Mouse (Mus musculus) MEL (cell line): ENCODE results near the gene Ctnnbl1.
A peak's percentile ranks its signal among the peaks of the same experiment; 100 is the strongest.

Source experiments
- BHLHE40 ChIP-seq: IDR thresholded peaks from 2 replicates; pipeline ENCODE4 v1.6.1; 2012; ENCODE audit warnings: low read depth, mild to moderate bottlenecking, inconsistent platforms, low read length, improper control_type of control experiment, borderline replicate concordance
- CHD1 ChIP-seq: IDR thresholded peaks from 2 replicates; pipeline ENCODE4 v1.6.1; 2012; ENCODE audit warnings: low read depth, mild to moderate bottlenecking, inconsistent platforms, low read length, improper control_type of control experiment
- CTCF ChIP-seq, 3 experiments: IDR thresholded peaks in 2 of 3; conservative IDR thresholded peaks in 1 of 3; 2 replicates each; pipeline ENCODE4 v1.5.1; 2011 to 2012; ENCODE audit warnings: low read length in 3 of 3, low read depth in 2 of 3, mild to moderate bottlenecking in 2 of 3, improper control_type of control experiment in 1 of 3, inconsistent platforms in 1 of 3, mixed read lengths in 1 of 3, moderate library complexity in 1 of 3; ENCODE audit not compliant: control insufficient read depth in 1 of 3, insufficient read depth in 1 of 3, poor library complexity in 1 of 3, severe bottlenecking in 1 of 3
- ELF1 ChIP-seq: IDR thresholded peaks from 2 replicates; pipeline ENCODE4 v1.6.1; 2014; ENCODE audit warnings: low read depth, mild to moderate bottlenecking, inconsistent platforms, low read length, improper control_type of control experiment, moderate library complexity
- EP300 ChIP-seq, 2 experiments: IDR thresholded peaks; 2 replicates each; pipeline ENCODE4 v1.6.1; 2011; ENCODE audit warnings: improper control_type of control experiment in 2 of 2, low read length in 2 of 2, low read depth in 1 of 2, mild to moderate bottlenecking in 1 of 2
- ETS1 ChIP-seq: IDR thresholded peaks from 2 replicates; pipeline ENCODE4 v1.6.1; 2012; ENCODE audit warnings: low read depth, mild to moderate bottlenecking, inconsistent platforms, low read length, improper control_type of control experiment, moderate library complexity
- HCFC1 ChIP-seq: IDR thresholded peaks from 2 replicates; pipeline ENCODE4 v1.6.1; 2012; ENCODE audit warnings: low read depth, mild to moderate bottlenecking, inconsistent platforms, low read length, improper control_type of control experiment, moderate library complexity
- MYC ChIP-seq: IDR thresholded peaks from 2 replicates; pipeline ENCODE4 v1.6.1; 2011; ENCODE audit warnings: low read depth, mild to moderate bottlenecking, low read length, improper control_type of control experiment, moderate library complexity
- POLR2A ChIP-seq, 2 experiments: IDR thresholded peaks; 2 replicates each; pipeline ENCODE4 v1.6.1; 2011 to 2012; ENCODE audit warnings: low read length in 2 of 2, mild to moderate bottlenecking in 2 of 2, control low read depth in 1 of 2, improper control_type of control experiment in 1 of 2, low read depth in 1 of 2, moderate library complexity in 1 of 2; ENCODE audit not compliant: control insufficient read depth in 1 of 2, insufficient read depth in 1 of 2, poor library complexity in 1 of 2
- RCOR1 ChIP-seq: IDR thresholded peaks from 2 replicates; pipeline ENCODE4 v1.6.1; 2012; ENCODE audit warnings: low read depth, mild to moderate bottlenecking, inconsistent platforms, low read length, improper control_type of control experiment
- SIN3A ChIP-seq: IDR thresholded peaks from 2 replicates; pipeline ENCODE4 v1.6.1; 2012; ENCODE audit warnings: low read length, improper control_type of control experiment, inconsistent platforms
- USF1 ChIP-seq: IDR thresholded peaks from 2 replicates; pipeline ENCODE4 v1.6.1; 2014; ENCODE audit warnings: low read depth, mild to moderate bottlenecking, inconsistent platforms, low read length, improper control_type of control experiment, moderate library complexity

DNA sequence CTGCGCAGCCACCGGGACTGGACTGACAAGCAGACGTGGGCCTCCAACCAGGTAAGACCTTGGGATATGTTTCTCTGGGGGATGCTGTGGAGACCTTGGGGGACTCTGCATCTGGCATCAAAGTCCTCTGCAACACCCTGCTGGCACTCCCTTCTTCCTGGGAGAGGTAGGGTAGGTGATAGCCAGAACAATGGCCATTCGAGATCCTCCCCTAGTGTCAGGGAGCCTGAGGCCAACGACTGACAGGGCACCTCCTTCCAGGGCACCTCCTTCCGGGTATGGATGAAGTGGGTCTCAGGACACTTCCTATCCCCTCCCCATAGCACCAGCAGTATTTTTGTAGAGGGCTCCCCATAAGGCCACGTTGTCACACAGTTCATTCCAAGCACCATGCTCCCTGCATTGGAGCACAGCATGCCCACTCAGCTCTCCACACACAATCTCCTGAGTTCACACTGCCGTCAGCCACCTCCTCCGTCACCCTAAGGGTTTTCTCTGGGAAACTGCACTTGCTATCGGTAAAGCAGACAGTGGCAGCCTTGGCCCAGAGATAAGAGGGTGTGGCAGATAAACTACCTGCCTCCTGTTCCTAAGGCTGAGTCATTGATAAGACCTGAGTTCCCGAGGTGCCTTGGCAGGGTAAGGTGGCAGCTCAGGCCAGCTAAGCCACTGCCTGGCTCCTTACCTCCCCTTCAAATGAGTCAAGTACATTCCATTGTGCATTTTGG is 198.4 kb downstream of the Ctnnbl1 start:
- no peak for TF ChIP-seq POLR2A (IDR thresholded peaks at IDR 0.05; ENCODE audit: control insufficient read depth in 1 of 2, insufficient read depth in 1 of 2, low read depth in 1 of 2, low read length in 2 of 2, poor library complexity in 1 of 2)
- TF ChIP-seq EP300 (IDR thresholded peaks at IDR 0.05; ENCODE audit: low read depth in 1 of 2, low read length in 2 of 2) = peak in 1 of 2 experiments; percentile 60; a peak in 1 of 4 replicates
- TF ChIP-seq RCOR1 = no peak
- TF ChIP-seq CTCF (IDR thresholded peaks at IDR 0.05 in 2 of 3, conservative IDR thresholded peaks at IDR 0.05 in 1 of 3; ENCODE audit: control insufficient read depth in 1 of 3, insufficient read depth in 1 of 3, low read depth in 2 of 3, low read length in 3 of 3, poor library complexity in 1 of 3, severe bottlenecking in 1 of 3) = no peak
- no peak for TF ChIP-seq SIN3A
- no peak for TF ChIP-seq HCFC1
- TF ChIP-seq CHD1 = no peak
- TF ChIP-seq ELF1 = no peak
- 0 out of 2 replicates have a peak, but pooled peaks have one; percentile 36 for TF ChIP-seq ETS1
- TF ChIP-seq USF1 = no peak
- no peak for TF ChIP-seq MYC
- TF ChIP-seq BHLHE40 = no peak
